Mouse (Mus musculus) stomach, postnatal 0 days (tissue): ENCODE data around the gene Slc16a10. TPM values are rescaled to one million over a fixed set of nuclear protein-coding genes. Genes with fewer than 3 reads are reported as not detected.

Source experiments
- ATAC-seq: fragments of 200-750 bp; cut with Nextera tagmentation; 2 replicates; pipeline ENCODE4 v1.8.0; 2017; ENCODE audit not compliant: low FRiP score, low TSS enrichment
- DNase-seq: peaks from one replicate; pipeline ENCODE4 v3.0.0-alpha.2; 2016; ENCODE audit warnings: low spot score
- H3K27ac ChIP-seq: fragments of 300-500 bp; sonication (generic); replicated peaks from 2 replicates; pipeline ENCODE4 v1.5.1; 2014; ENCODE audit warnings: mild to moderate bottlenecking, control low read depth
- H3K27me3 ChIP-seq: fragments of 300-500 bp; sonication (generic); 2 replicates; pipeline ENCODE4 v1.6.1; 2014; ENCODE audit warnings: low read length; ENCODE audit not compliant: control insufficient read depth, insufficient read depth
- H3K36me3 ChIP-seq: fragments of 300-500 bp; sonication (generic); 2 replicates; pipeline ENCODE4 v1.6.1; 2014; ENCODE audit warnings: low read length, mixed read lengths; ENCODE audit not compliant: control insufficient read depth, insufficient read depth
- H3K4me1 ChIP-seq: fragments of 300-500 bp; sonication (generic); replicated peaks from 2 replicates; pipeline ENCODE4 v1.6.1; 2014; ENCODE audit warnings: antibody characterized with exemption; ENCODE audit not compliant: control insufficient read depth, insufficient read depth
- H3K4me2 ChIP-seq: fragments of 300-500 bp; sonication (generic); replicated peaks from 2 replicates; pipeline ENCODE4 v1.6.1; 2014; ENCODE audit warnings: low read depth, mild to moderate bottlenecking, control low read depth, moderate library complexity
- H3K4me3 ChIP-seq: fragments of 300-500 bp; sonication (generic); 2 replicates; pipeline ENCODE4 v1.5.1; 2014; ENCODE audit warnings: low read depth, low read length, control low read depth
- H3K9ac ChIP-seq: fragments of 300-500 bp; sonication (generic); 2 replicates; pipeline ENCODE4 v1.6.1; 2014; ENCODE audit warnings: mild to moderate bottlenecking, low read length, control low read depth, mixed read lengths
- H3K9me3 ChIP-seq: fragments of 300-500 bp; sonication (generic); 2 replicates; pipeline ENCODE4 v1.6.1; 2016; ENCODE audit warnings: low read length; ENCODE audit not compliant: control insufficient read depth
- CTCF ChIP-seq: IDR thresholded peaks from 2 replicates; pipeline ENCODE4 v1.5.1; 2016; ENCODE audit warnings: antibody characterized with exemption, low read depth, mild to moderate bottlenecking, moderate library complexity
- EP300 ChIP-seq: optimal IDR thresholded peaks from 2 replicates; pipeline ENCODE3; 2016; ENCODE audit warnings: antibody characterized with exemption
- WGBS: fragments of 180-500 bp; shearing (Covaris S2); extraction: QIAGEN DNeasy Blood & Tissue Kit; methylation state at CpG from one replicate; pipeline ENCODE4 v1.1.7; 2014; 5-methylcytosine and 5-hydroxymethylcytosine counted together
- polyA plus RNA-seq: library from polyadenylated mRNA; unstranded; fragments of >200 nt; fragmentation: Nextera tagmentation; extraction: Ambion mirVana; gene quantifications from 2 replicates; pipeline ENCODE4 v1.2.1, GENCODE M21; 2015

Slc16a10 gene
- polyA plus RNA-seq, 1 experiment from 2014 or later = 2.6 TPM

DNA sequence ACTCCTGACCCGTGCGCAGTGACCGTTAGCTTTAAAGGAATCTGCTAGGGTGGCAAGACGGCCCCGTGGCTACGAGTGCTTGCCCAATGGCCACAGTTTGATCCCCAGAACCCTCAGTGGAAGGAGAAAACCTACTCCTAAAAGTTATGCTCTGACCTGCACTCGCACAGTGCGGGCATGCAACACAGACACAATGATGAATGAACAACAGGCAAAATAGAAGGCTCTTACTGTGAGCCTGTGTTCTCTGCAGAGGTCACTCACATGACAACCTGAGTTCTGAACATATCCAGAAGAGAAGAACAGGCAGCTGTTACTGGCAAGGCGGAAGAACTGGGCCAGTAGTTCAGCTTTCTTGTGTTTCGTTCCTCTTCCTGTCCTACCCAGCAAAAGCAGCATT is 73.5 kb downstream of the Slc16a10 start:
- no peak for TF ChIP-seq EP300
- TF ChIP-seq CTCF = no peak
- Histone ChIP-seq H3K27me3 (no peaks in the 10 kb centered on the region), H3K9me3 (no peaks in the 10 kb centered on the region), H3K27ac (no peak overlapping the region), H3K4me3 (no peak overlapping the region), H3K9ac (no peak overlapping the region), H3K4me1 (no peaks in the 10 kb centered on the region), H3K4me2 (no peak overlapping the region), H3K36me3 (no peaks in the 10 kb centered on the region)
- WGBS = 64% methylated on average over 10 of the region's 10 CpGs
- ATAC-seq = no peak
- no peak for DNase-seq

GRCm38 (mm10) chr10:40067529-40067928 is 74.5 kb downstream of the Slc16a10 start:
- Histone ChIP-seq H3K9ac (no peak overlapping the region), H3K4me3 (no peak overlapping the region), H3K27me3 (no peaks in the 10 kb centered on the region), H3K4me2 (no peak overlapping the region), H3K27ac (no peak overlapping the region), H3K36me3 (no peaks in the 10 kb centered on the region), H3K4me1 (no peaks in the 10 kb centered on the region), H3K9me3 (no peaks in the 10 kb centered on the region)
- no peak for DNase-seq
- TF ChIP-seq EP300 (no peak), CTCF (no peak)
- 46% methylated on average over 1 of the region's 1 CpGs for WGBS
- ATAC-seq = no peak

DNA sequence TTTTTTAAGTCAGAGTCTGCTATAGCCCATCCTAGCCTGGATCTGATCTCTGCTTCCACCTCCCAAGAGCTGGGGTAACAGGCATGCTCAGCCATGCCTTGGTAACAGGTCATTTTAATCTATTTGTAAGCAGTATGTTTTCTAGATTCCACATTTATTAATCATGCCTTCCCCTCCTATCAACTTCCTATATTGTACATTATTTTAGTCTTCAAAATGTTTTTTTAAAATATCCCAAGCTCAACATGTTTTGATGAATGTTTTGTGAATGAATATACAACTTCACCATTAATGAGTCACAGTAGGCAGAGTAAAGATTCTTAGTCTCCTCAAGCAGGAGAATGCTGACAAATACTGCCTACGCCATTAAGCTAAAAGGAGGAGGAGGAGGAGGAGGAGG is 75.0 kb downstream of the Slc16a10 start:
- WGBS = no CpG with 5 or more reads among the region's 1 CpGs
- no peak overlapping the region for H3K4me2 ChIP-seq
- no peak overlapping the region for H3K9ac ChIP-seq
- no peaks in the 10 kb centered on the region for H3K9me3 ChIP-seq
- H3K27me3 ChIP-seq = no peaks in the 10 kb centered on the region
- TF ChIP-seq CTCF (no peak), EP300 (no peak)
- ATAC-seq (no peak), DNase-seq (no peak)
- no peaks in the 10 kb centered on the region for H3K36me3 ChIP-seq
- H3K4me3 ChIP-seq = no peak overlapping the region
- H3K4me1 ChIP-seq = no peaks in the 10 kb centered on the region
- H3K27ac ChIP-seq = no peak overlapping the region

- H3K27me3 ChIP-seq = no peaks in the 10 kb centered on the region
- no peak overlapping the region for H3K4me3 ChIP-seq
- H3K9ac ChIP-seq = no peak overlapping the region
- ATAC-seq (no peak), DNase-seq (no peak)
- no peaks in the 10 kb centered on the region for H3K4me1 ChIP-seq
- no peaks in the 10 kb centered on the region for H3K36me3 ChIP-seq
- WGBS = 66% methylated on average over 3 of the region's 3 CpGs
- TF ChIP-seq EP300 = no peak
- TF ChIP-seq CTCF = no peak
- H3K4me2 ChIP-seq = no peak overlapping the region
- no peaks in the 10 kb centered on the region for H3K9me3 ChIP-seq
- no peak overlapping the region for H3K27ac ChIP-seq
These were observed 76.7 kb downstream of the Slc16a10 start for GRCm38 (mm10) chr10:40065357-40065756.

DNA sequence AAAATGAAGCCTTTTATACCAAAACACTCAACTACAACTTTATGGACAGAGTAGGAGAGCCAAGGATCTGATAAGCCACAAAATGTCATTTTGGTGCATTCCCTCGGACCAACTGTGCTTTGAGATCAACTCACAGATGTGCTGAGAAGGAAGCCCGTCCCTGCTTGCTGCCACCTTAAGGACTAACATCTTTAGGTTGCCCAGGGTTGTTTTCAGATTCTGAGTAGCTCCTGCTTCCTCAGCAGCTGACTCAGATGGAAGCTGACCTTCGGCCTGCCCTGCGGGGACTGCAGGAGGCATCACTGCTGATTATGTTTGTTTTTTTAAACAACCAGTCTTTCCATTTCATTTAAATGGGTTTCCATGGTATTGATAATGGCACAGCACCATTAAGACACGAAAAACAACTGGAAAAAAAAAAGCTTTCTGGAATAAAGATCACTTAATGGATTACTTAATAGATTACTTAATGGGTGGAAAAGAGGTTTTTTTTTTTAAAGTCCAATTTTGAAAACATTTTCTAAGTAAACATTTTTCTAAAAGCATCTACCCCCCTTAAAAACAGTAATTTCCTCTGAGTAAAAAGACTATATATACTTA is 78.7 kb downstream of the Slc16a10 start:
- H3K9me3 ChIP-seq = no peaks in the 10 kb centered on the region
- no peaks in the 10 kb centered on the region for H3K4me1 ChIP-seq
- no peak for TF ChIP-seq EP300
- TF ChIP-seq CTCF = no peak
- H3K4me3 ChIP-seq = no peak overlapping the region
- H3K9ac ChIP-seq = no peak overlapping the region
- no peaks in the 10 kb centered on the region for H3K36me3 ChIP-seq
- ATAC-seq (no peak), DNase-seq (no peak)
- 33% methylated on average over 5 of the region's 5 CpGs for WGBS
- no peak overlapping the region for H3K27ac ChIP-seq
- H3K4me2 ChIP-seq = no peak overlapping the region
- no peaks in the 10 kb centered on the region for H3K27me3 ChIP-seq

GRCm38 (mm10) chr10:40062812-40063211 is 79.2 kb downstream of the Slc16a10 start:
- Histone ChIP-seq H3K4me1 (no peaks in the 10 kb centered on the region), H3K36me3 (no peaks in the 10 kb centered on the region), H3K9ac (no peak overlapping the region), H3K27me3 (no peaks in the 10 kb centered on the region), H3K9me3 (no peaks in the 10 kb centered on the region), H3K4me2 (no peak overlapping the region), H3K27ac (no peak overlapping the region), H3K4me3 (no peak overlapping the region)
- WGBS = 39% methylated on average over 6 of the region's 6 CpGs
- TF ChIP-seq CTCF = no peak
- TF ChIP-seq EP300 = no peak
- no peak for DNase-seq
- no peak for ATAC-seq
